8 mouse cellular contexts compared by ENCODE assay signal in genomic region chr4:116684665-116685064, GRCm38 (mm10). TPM values are rescaled to one million over a fixed set of nuclear protein-coding genes. Genes with fewer than 3 reads are reported as not detected.
DNase-seq lines count a peak whose midpoint lies in the region; ATAC-seq and TF ChIP-seq lines count a peak whose summit lies in the region.

No protein-coding gene starts in this region.

- no peak overlapping the region for H3K4me3 ChIP-seq in kidney, embryonic 16.5 days (ENCODE audit: low read length)
- no peak overlapping the region; the same call in 1 of the 2 replicates for H3K4me3 ChIP-seq in cortical plate, adult 2 months (ENCODE audit: insufficient read depth, low read length)
- H3K4me3 ChIP-seq in hindbrain, embryonic 15.5 days, result peak overlapping the region; percentile 62
- no peak overlapping the region for H3K4me3 ChIP-seq in midbrain, embryonic 16.5 days (ENCODE audit: low read depth, low read length)

- peak overlapping the region; percentile 85 for H3K9ac ChIP-seq in kidney, embryonic 16.5 days (replicated peaks; ENCODE audit: low read length)
- H3K9ac ChIP-seq in hindbrain, embryonic 15.5 days, result no peak overlapping the region
- peak overlapping the region; percentile 74; the same call in 1 of the 2 replicates for H3K9ac ChIP-seq in midbrain, embryonic 16.5 days (ENCODE audit: low read depth, low read length)

- no peak for TF ChIP-seq CTCF in cortical plate, adult 2 months (IDR thresholded peaks at IDR 0.05; ENCODE audit: extremely low read depth, insufficient read depth, low read length)

- no peak for DNase-seq in kidney, postnatal 36 days
- no peak for DNase-seq in cerebellum, adult 11 months
- no peak for DNase-seq in urinary bladder, postnatal 36 days (ENCODE audit: low spot score in 2 of 2)
- no peak for DNase-seq in retina, embryonic 14.5 days (ENCODE audit: low spot score)

- 77% methylated on average over 2 of the region's 2 CpGs for WGBS in kidney, embryonic 16.5 days
- WGBS in hindbrain, embryonic 15.5 days, result 86% methylated on average over 2 of the region's 2 CpGs
- WGBS in midbrain, embryonic 16.5 days, result 79% methylated on average over 2 of the region's 2 CpGs

- peaks cover 20% of the 10 kb centered on the region for H3K36me3 ChIP-seq in kidney, embryonic 16.5 days (ENCODE audit: insufficient read depth, low read length)
- 0 out of 2 replicates have a peak, but pooled peaks cover 8% of the 10 kb centered on the region for H3K36me3 ChIP-seq in hindbrain, embryonic 15.5 days
- no peaks in the 10 kb centered on the region for H3K36me3 ChIP-seq in midbrain, embryonic 16.5 days (ENCODE audit: control insufficient read depth, insufficient read depth, low read length)

- no peak for ATAC-seq in kidney, embryonic 16.5 days (ENCODE audit: low FRiP score, low TSS enrichment)
- ATAC-seq in hindbrain, embryonic 15.5 days (ENCODE audit: low FRiP score, low read depth), result no peak
- no peak for ATAC-seq in midbrain, embryonic 16.5 days

- H3K4me1 ChIP-seq in kidney, embryonic 16.5 days (ENCODE audit: insufficient read depth, low read length), result peaks cover 24% of the 10 kb centered on the region
- H3K4me1 ChIP-seq in cortical plate, adult 2 months (ENCODE audit: control insufficient read depth, insufficient read depth, low read length), result peaks cover 2% of the 10 kb centered on the region; the same call in 1 of the 2 replicates
- peaks cover 21% of the 10 kb centered on the region for H3K4me1 ChIP-seq in hindbrain, embryonic 15.5 days (replicated peaks)
- peaks cover 11% of the 10 kb centered on the region for H3K4me1 ChIP-seq in midbrain, embryonic 16.5 days (ENCODE audit: control insufficient read depth, insufficient read depth, low read length)

- TF ChIP-seq POLR2A in cortical plate, adult 2 months (IDR thresholded peaks at IDR 0.05; ENCODE audit: extremely low read depth, insufficient read depth, low read length), result no peak

- H3K27ac ChIP-seq in kidney, embryonic 16.5 days (ENCODE audit: low read length), result peak overlapping the region; percentile 97
- H3K27ac ChIP-seq in cortical plate, adult 2 months (ENCODE audit: insufficient read depth, low read length), result peak overlapping the region; percentile 81
- peak overlapping the region; percentile 79 for H3K27ac ChIP-seq in hindbrain, embryonic 15.5 days (replicated peaks)
- no peak overlapping the region for H3K27ac ChIP-seq in midbrain, embryonic 16.5 days (ENCODE audit: low read length)

- 0 out of 2 replicates have a peak overlapping the region, but pooled peaks have one; percentile 83 for H3K4me2 ChIP-seq in kidney, embryonic 16.5 days (replicated peaks; ENCODE audit: low read depth, low read length)
- H3K4me2 ChIP-seq in hindbrain, embryonic 15.5 days, result peak overlapping the region; percentile 80
- peak overlapping the region; percentile 64 for H3K4me2 ChIP-seq in midbrain, embryonic 16.5 days (ENCODE audit: low read length)

- H3K9me3 ChIP-seq in kidney, embryonic 16.5 days (ENCODE audit: low read length), result no peaks in the 10 kb centered on the region
- no peaks in the 10 kb centered on the region for H3K9me3 ChIP-seq in hindbrain, embryonic 15.5 days
- no peaks in the 10 kb centered on the region for H3K9me3 ChIP-seq in midbrain, embryonic 16.5 days (replicated peaks; ENCODE audit: control insufficient read depth, low read length, poor library complexity, severe bottlenecking)

- H3K27me3 ChIP-seq in kidney, embryonic 16.5 days (ENCODE audit: insufficient read depth, low read length), result no peaks in the 10 kb centered on the region
- H3K27me3 ChIP-seq in hindbrain, embryonic 15.5 days, result no peaks in the 10 kb centered on the region
- H3K27me3 ChIP-seq in midbrain, embryonic 16.5 days (ENCODE audit: control insufficient read depth, insufficient read depth, low read depth, low read length), result no peaks in the 10 kb centered on the region

RNA-seq across cellular contexts. Expression of gene Prdx1, which starts 0.7 kb away (rescaled TPM):
- polyA plus RNA-seq in kidney, embryonic 16.5 days (2015; fragmentation: Nextera tagmentation; extraction: Ambion mirVana), result 1,468 and 1,536 TPM in 2 replicates
- polyA plus RNA-seq in cortical plate, adult 2 months (2012; rRNA removed), result 222 and 249 TPM in 2 replicates
- 446 and 514 TPM in 2 replicates for polyA plus RNA-seq in hindbrain, embryonic 15.5 days (2015; fragmentation: Nextera tagmentation; extraction: Ambion mirVana)
- polyA plus RNA-seq in midbrain, embryonic 16.5 days (2015; fragmentation: Nextera tagmentation; extraction: Ambion mirVana), result 410 and 427 TPM in 2 replicates

RNA-seq across cellular contexts. Expression of gene Mmachc, which starts 23.5 kb away (rescaled TPM):
- polyA plus RNA-seq in kidney, embryonic 16.5 days (2015; fragmentation: Nextera tagmentation; extraction: Ambion mirVana), result 27.0 and 30.6 TPM in 2 replicates
- polyA plus RNA-seq in cortical plate, adult 2 months (2012; rRNA removed), result 15.6 and 18.7 TPM in 2 replicates
- 23.0 and 23.2 TPM in 2 replicates for polyA plus RNA-seq in hindbrain, embryonic 15.5 days (2015; fragmentation: Nextera tagmentation; extraction: Ambion mirVana)
- polyA plus RNA-seq in midbrain, embryonic 16.5 days (2015; fragmentation: Nextera tagmentation; extraction: Ambion mirVana), result 20.9 and 21.6 TPM in 2 replicates

RNA-seq across cellular contexts. Expression of gene Ccdc163, which starts 23.6 kb away (rescaled TPM):
- polyA plus RNA-seq in kidney, embryonic 16.5 days (2015; fragmentation: Nextera tagmentation; extraction: Ambion mirVana), result 28.8 and 40.2 TPM in 2 replicates
- polyA plus RNA-seq in cortical plate, adult 2 months (2012; rRNA removed), result 19.3 and 19.8 TPM in 2 replicates
- 12.6 and 13.6 TPM in 2 replicates for polyA plus RNA-seq in hindbrain, embryonic 15.5 days (2015; fragmentation: Nextera tagmentation; extraction: Ambion mirVana)
- 10.1 and 10.7 TPM in 2 replicates for polyA plus RNA-seq in midbrain, embryonic 16.5 days (2015; fragmentation: Nextera tagmentation; extraction: Ambion mirVana)

RNA-seq across cellular contexts. Expression of gene Akr1a1, which starts 33.2 kb away (rescaled TPM):
- polyA plus RNA-seq in kidney, embryonic 16.5 days (2015; fragmentation: Nextera tagmentation; extraction: Ambion mirVana), result 869 and 947 TPM in 2 replicates
- polyA plus RNA-seq in cortical plate, adult 2 months (2012; rRNA removed), result 519 and 547 TPM in 2 replicates
- polyA plus RNA-seq in hindbrain, embryonic 15.5 days (2015; fragmentation: Nextera tagmentation; extraction: Ambion mirVana), result 704 and 712 TPM in 2 replicates
- polyA plus RNA-seq in midbrain, embryonic 16.5 days (2015; fragmentation: Nextera tagmentation; extraction: Ambion mirVana), result 661 and 697 TPM in 2 replicates

RNA-seq across cellular contexts. Expression of gene Tesk2, which starts 36.1 kb away (rescaled TPM):
- 8.2 and 9.2 TPM in 2 replicates for polyA plus RNA-seq in kidney, embryonic 16.5 days (2015; fragmentation: Nextera tagmentation; extraction: Ambion mirVana)
- polyA plus RNA-seq in cortical plate, adult 2 months (2012; rRNA removed), result 6.8 and 7.5 TPM in 2 replicates
- polyA plus RNA-seq in hindbrain, embryonic 15.5 days (2015; fragmentation: Nextera tagmentation; extraction: Ambion mirVana), result 2.6 and 3.3 TPM in 2 replicates
- polyA plus RNA-seq in midbrain, embryonic 16.5 days (2015; fragmentation: Nextera tagmentation; extraction: Ambion mirVana), result 2.0 and 2.7 TPM in 2 replicates
